Mouse (Mus musculus): ENCODE results near the gene Ankrd39. TPM values are rescaled to one million over a fixed set of nuclear protein-coding genes. Genes with fewer than 3 reads are reported as not detected.

Ankrd39 gene
- polyA plus RNA-seq, 1 experiment from 2014 or later = 1.6 TPM

GRCm38 (mm10) chr1:36566425-36566824 lies 19.2 kb upstream of the Ankrd39 start:
- peak overlapping the region; percentile 15; the same call in 1 of the 2 replicates for H3K27ac ChIP-seq

GRCm38 (mm10) chr1:36564101-36564500 lies 16.9 kb upstream of the Ankrd39 start:
- Histone ChIP-seq H3K36me3 (ENCODE audit: inconsistent target) (no peaks in the 10 kb centered on the region), H3K79me2 (ENCODE audit: inconsistent target) (no peaks in the 10 kb centered on the region), H3K27ac (no peak overlapping the region), H3K4me3 (ENCODE audit: inconsistent target) (no peak overlapping the region)
- WGBS (ENCODE audit: missing documents) = 47% methylated on average over 6 of the region's 6 CpGs

More at GRCm38 (mm10) chr1:36566425-36566824, 19.2 kb upstream of the Ankrd39 start:
- Histone ChIP-seq H3K79me2 (ENCODE audit: inconsistent target) (no peaks in the 10 kb centered on the region), H3K4me3 (ENCODE audit: inconsistent target) (no peak overlapping the region), H3K36me3 (ENCODE audit: inconsistent target) (no peaks in the 10 kb centered on the region)
- WGBS (ENCODE audit: missing documents) = 0% methylated on average over 2 of the region's 2 CpGs

GRCm38 (mm10) chr1:36563632-36564031 lies 16.4 kb upstream of the Ankrd39 start:
- Histone ChIP-seq H3K79me2 (ENCODE audit: inconsistent target) (no peaks in the 10 kb centered on the region), H3K36me3 (ENCODE audit: inconsistent target) (no peaks in the 10 kb centered on the region), H3K27ac (no peak overlapping the region), H3K4me3 (ENCODE audit: inconsistent target) (no peak overlapping the region)
- WGBS (ENCODE audit: missing documents) = 68% methylated on average over 4 of the region's 4 CpGs

GRCm38 (mm10) chr1:36563197-36563596 lies 16.0 kb upstream of the Ankrd39 start:
- Histone ChIP-seq H3K36me3 (ENCODE audit: inconsistent target) (no peaks in the 10 kb centered on the region), H3K79me2 (ENCODE audit: inconsistent target) (no peaks in the 10 kb centered on the region), H3K4me3 (ENCODE audit: inconsistent target) (no peak overlapping the region), H3K27ac (no peak overlapping the region)
- WGBS (ENCODE audit: missing documents) = 100% methylated on average over 2 of the region's 2 CpGs

- Histone ChIP-seq H3K79me2 (ENCODE audit: inconsistent target) (no peaks in the 10 kb centered on the region), H3K27ac (no peak overlapping the region), H3K4me3 (ENCODE audit: inconsistent target) (no peak overlapping the region), H3K36me3 (ENCODE audit: inconsistent target) (no peaks in the 10 kb centered on the region)
- WGBS (ENCODE audit: missing documents) = 88% methylated on average over 4 of the region's 4 CpGs
These were observed 15.1 kb upstream of the Ankrd39 start for GRCm38 (mm10) chr1:36562388-36562787.

- no peak overlapping the region for H3K27ac ChIP-seq
- H3K36me3 ChIP-seq (ENCODE audit: inconsistent target) = no peaks in the 10 kb centered on the region
- no peak overlapping the region for H3K4me3 ChIP-seq (ENCODE audit: inconsistent target)
- 93% methylated on average over 6 of the region's 6 CpGs for WGBS (ENCODE audit: missing documents)
- no peaks in the 10 kb centered on the region for H3K79me2 ChIP-seq (ENCODE audit: inconsistent target)
These were observed 13.7 kb upstream of the Ankrd39 start for GRCm38 (mm10) chr1:36560903-36561302.

- Histone ChIP-seq H3K4me3 (ENCODE audit: inconsistent target) (no peak overlapping the region), H3K27ac (no peak overlapping the region), H3K36me3 (ENCODE audit: inconsistent target) (no peaks in the 10 kb centered on the region), H3K79me2 (ENCODE audit: inconsistent target) (no peaks in the 10 kb centered on the region)
- WGBS (ENCODE audit: missing documents) = 52% methylated on average over 5 of the region's 5 CpGs
These were observed 12.6 kb upstream of the Ankrd39 start for GRCm38 (mm10) chr1:36559888-36560287.

GRCm38 (mm10) chr1:36559256-36559655 lies 12.0 kb upstream of the Ankrd39 start:
- H3K4me3 ChIP-seq (ENCODE audit: inconsistent target) = no peak overlapping the region
- H3K27ac ChIP-seq = no peak overlapping the region
- H3K36me3 ChIP-seq (ENCODE audit: inconsistent target) = no peaks in the 10 kb centered on the region; the same call in 1 of the 2 replicates
- WGBS (ENCODE audit: missing documents) = 58% methylated on average over 4 of the region's 4 CpGs
- H3K79me2 ChIP-seq (ENCODE audit: inconsistent target) = no peaks in the 10 kb centered on the region

- Histone ChIP-seq H3K79me2 (ENCODE audit: inconsistent target) (no peaks in the 10 kb centered on the region), H3K4me3 (ENCODE audit: inconsistent target) (peak within 1 kb of the TSS; percentile 67), H3K27ac (no peak within 1 kb of the TSS), H3K36me3 (ENCODE audit: inconsistent target) (peaks cover under 1% of the 10 kb centered on the region; the same call in 1 of the 2 replicates)
- 9% methylated on average over 51 of the region's 69 CpGs for WGBS (ENCODE audit: missing documents)
These were observed 11.1 kb upstream of the Ankrd39 start, which contains the start of gene Sema4c for GRCm38 (mm10) chr1:36558031-36558993. TSS of gene Sema4c (minus strand) at chr1:36558349.

GRCm38 (mm10) chr1:36557457-36558011 lies 10.3 kb upstream of the Ankrd39 start:
- Histone ChIP-seq H3K79me2 (ENCODE audit: inconsistent target) (no peaks in the 10 kb centered on the region), H3K27ac (no peak overlapping the region), H3K4me3 (ENCODE audit: inconsistent target) (peak overlapping the region; percentile 67), H3K36me3 (ENCODE audit: inconsistent target) (peaks cover 9% of the 10 kb centered on the region; the same call in 1 of the 2 replicates)
- 1% methylated on average over 47 of the region's 48 CpGs for WGBS (ENCODE audit: missing documents)

GRCm38 (mm10) chr1:36556553-36557456 lies 9.6 kb upstream of the Ankrd39 start:
- H3K79me2 ChIP-seq (ENCODE audit: inconsistent target) = no peaks in the 10 kb centered on the region
- peak overlapping the region; percentile 67 for H3K4me3 ChIP-seq (ENCODE audit: inconsistent target)
- H3K36me3 ChIP-seq (ENCODE audit: inconsistent target) = peaks cover 16% of the 10 kb centered on the region; the same call in 1 of the 2 replicates
- peak overlapping the region; percentile 81 for H3K27ac ChIP-seq
- under 1% methylated on average over 52 of the region's 52 CpGs for WGBS (ENCODE audit: missing documents)

GRCm38 (mm10) chr1:36555798-36556395 lies 8.7 kb upstream of the Ankrd39 start:
- H3K27ac ChIP-seq = peak overlapping the region; percentile 81
- 42% methylated on average over 7 of the region's 8 CpGs for WGBS (ENCODE audit: missing documents)
- H3K36me3 ChIP-seq (ENCODE audit: inconsistent target) = peaks cover 22% of the 10 kb centered on the region; the same call in 1 of the 2 replicates
- H3K79me2 ChIP-seq (ENCODE audit: inconsistent target) = no peaks in the 10 kb centered on the region
- peak overlapping the region; percentile 67 for H3K4me3 ChIP-seq (ENCODE audit: inconsistent target)

- peaks cover 22% of the 10 kb centered on the region; the same call in 1 of the 2 replicates for H3K36me3 ChIP-seq (ENCODE audit: inconsistent target)
- WGBS (ENCODE audit: missing documents) = 83% methylated on average over 21 of the region's 21 CpGs
- no peaks in the 10 kb centered on the region for H3K79me2 ChIP-seq (ENCODE audit: inconsistent target)
- no peak overlapping the region for H3K4me3 ChIP-seq (ENCODE audit: inconsistent target)
- H3K27ac ChIP-seq = 0 out of 2 replicates have a peak overlapping the region, but pooled peaks have one; percentile 21
These were observed 7.6 kb upstream of the Ankrd39 start for GRCm38 (mm10) chr1:36554633-36555399.

Measured in macrophage (primary cell).